Mouse (Mus musculus): ENCODE data around the gene Capzb.

The Capzb gene

GRCm38 (mm10) chr4:139192499-139193175 lies at the start of gene Capzb:
Gene Capzb (plus strand): TSS chr4:139192899.
- peak; percentile 97 to 98 for DNase-seq

DNA sequence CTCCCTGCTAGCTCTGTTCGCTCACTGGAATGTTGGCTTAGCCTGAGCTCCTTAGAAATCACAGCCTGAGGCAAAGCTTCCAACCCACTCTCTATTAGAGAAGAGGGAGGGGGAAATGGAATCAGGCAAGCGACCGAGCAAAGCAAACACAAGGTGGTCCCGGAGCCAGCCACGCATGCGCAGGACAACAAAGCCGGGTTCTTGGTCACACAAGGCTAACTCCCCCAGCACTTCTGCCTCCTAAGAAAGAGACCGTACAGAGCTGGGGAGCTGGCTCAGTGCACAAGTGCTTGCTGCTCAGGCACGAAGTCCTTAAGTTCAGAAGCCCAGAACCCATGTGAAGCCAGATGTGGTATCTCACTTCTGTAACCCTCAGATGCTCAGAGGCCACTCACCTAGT lies 49.7 kb upstream of the Capzb start:
- DNase-seq: no peak

DNA sequence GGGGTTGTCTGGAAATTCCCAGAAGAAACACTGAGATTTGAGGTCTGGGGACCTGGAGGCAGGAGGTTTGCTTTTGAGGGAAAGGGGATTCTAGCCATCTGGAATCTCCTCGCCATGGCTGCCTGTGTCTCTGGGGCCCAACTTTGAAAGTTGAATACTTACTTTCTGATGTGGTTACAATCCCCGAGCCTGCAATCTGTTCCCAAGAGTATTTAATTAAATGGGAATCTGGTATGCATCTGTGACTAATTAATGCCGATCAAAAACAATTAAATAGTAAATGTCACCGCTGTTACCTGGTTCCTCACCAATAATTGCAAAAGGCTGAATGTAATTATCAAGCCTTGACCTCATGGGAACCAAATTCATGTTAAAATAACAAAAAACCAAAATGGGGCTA lies 48.1 kb upstream of the Capzb start:
- DNase-seq: no peak

GRCm38 (mm10) chr4:139145156-139145555 lies 47.5 kb upstream of the Capzb start:
- DNase-seq: no peak

DNA sequence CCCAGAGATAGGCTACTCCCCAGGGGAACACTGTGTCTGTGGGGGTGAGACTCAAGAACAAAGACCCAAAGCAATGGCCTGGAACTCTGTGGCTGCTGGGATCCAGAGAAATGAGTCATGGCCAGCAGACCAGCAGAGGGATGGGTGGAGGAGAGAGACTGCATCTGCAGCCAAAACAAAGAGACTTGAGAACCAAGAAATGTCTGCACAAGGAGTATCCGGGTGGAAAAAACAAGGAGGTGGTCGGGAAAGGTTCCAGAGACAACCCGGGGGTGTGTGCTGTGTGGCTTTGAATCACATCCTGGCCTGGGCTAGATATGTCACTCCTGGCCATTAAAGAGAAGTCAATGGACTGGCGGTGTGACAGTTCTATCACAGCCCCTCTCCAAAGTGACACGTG lies 45.9 kb upstream of the Capzb start:
- DNase-seq: peak in 1 of 2 experiments; percentile 39

GRCm38 (mm10) chr4:139151370-139151769 lies 41.3 kb upstream of the Capzb start:
- DNase-seq: no peak

DNA sequence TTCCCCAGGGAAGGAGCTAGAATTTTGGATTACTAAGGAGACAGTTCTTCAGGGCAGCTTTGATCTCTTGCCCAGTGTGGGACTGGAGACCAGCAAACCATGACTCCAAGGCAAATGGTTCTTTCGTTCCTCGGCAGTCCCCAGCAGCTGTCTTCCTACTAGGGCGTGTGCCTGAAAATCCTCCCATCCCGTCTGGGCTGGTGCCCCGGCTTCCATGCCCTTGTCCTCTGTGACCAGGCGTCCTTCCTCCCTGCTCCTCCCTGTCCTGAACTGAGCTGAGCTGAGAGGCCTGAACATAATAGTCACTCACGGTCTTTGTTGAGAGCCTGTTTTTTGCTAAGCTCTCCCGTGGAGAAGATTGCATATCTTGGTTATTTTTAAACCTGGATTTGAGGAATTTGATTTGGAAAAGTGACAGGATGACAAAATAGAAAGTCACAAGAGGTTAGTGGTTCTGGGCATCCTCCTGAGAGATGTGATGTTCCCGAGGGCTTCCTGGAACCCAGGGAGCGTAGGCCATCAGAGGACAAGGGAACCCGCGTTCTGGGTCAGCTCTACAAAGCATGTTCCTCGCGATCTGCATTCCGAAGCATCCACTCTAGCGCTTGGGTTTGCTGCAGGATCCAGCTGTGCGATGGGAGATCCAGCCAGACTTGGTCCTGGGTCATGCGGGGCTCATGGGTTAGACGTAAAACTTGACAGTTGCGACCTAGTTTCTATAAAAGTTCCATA lies 38.0 kb upstream of the Capzb start:
- peak in 1 of 2 experiments; percentile 53 for DNase-seq

GRCm38 (mm10) chr4:139156538-139156937 lies 36.2 kb upstream of the Capzb start:
- DNase-seq: no peak

GRCm38 (mm10) chr4:139158350-139158749 lies 34.3 kb upstream of the Capzb start:
- peak; percentile 26 to 46 for DNase-seq

- no peak for DNase-seq
Measured at GRCm38 (mm10) chr4:139161076-139161475, 31.6 kb upstream of the Capzb start.

- DNase-seq: no peak
Measured at GRCm38 (mm10) chr4:139164082-139164481, 28.6 kb upstream of the Capzb start.

DNA sequence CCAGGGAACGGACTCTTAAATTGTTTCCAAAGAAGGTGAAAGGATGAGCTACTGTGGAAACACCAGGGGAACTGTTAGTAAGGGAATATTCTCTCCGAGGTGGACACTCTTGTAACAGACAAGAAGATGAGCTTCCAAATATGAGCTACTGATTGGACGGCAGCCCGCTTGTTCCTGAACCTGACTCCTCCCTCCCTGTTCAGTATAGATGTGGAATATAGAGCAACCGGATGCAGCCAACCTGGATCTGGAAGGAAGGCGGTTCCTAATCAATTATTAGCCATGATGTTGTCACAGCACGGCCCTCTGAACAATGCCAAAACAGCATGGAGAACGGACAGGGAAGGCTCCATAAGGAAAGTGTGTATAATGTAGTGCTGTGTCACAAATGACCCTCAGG lies 27.4 kb upstream of the Capzb start:
- no peak for DNase-seq

DNA sequence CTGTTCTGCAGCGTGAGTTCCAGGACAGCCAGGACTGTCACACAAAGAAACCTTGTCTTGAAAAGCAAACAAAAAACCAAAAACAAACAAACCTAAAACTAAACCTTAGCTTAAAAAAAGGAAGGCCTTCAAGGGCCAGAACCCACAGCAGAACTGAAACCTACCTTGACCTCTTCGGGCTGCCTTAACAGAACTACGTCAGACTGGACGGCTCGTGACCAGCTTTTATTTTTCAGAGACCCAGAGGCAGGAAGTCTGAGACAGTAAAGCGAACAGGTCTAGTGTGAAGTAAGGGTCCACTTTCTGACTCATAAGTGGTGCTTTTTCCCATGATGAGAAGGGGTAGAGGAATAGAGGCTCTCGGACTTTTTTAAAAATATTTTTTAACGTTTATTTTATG lies 26.5 kb upstream of the Capzb start:
- DNase-seq: no peak

- DNase-seq: no peak
Measured at GRCm38 (mm10) chr4:139167107-139167506, 25.6 kb upstream of the Capzb start.

- peak; percentile 73 to 84 for DNase-seq
Measured at GRCm38 (mm10) chr4:139168985-139169747, 23.5 kb upstream of the Capzb start.

- DNase-seq: no peak
Measured at GRCm38 (mm10) chr4:139169748-139170279, 22.9 kb upstream of the Capzb start.

- peak in 1 of 2 experiments; percentile 79 for DNase-seq
Measured at GRCm38 (mm10) chr4:139175061-139175971, 17.4 kb upstream of the Capzb start.

- peak in 1 of 2 experiments; percentile 72 for DNase-seq
Measured at GRCm38 (mm10) chr4:139176023-139176422, 16.7 kb upstream of the Capzb start.

- DNase-seq: no peak
Measured at GRCm38 (mm10) chr4:139177921-139178320, 14.8 kb upstream of the Capzb start.

DNA sequence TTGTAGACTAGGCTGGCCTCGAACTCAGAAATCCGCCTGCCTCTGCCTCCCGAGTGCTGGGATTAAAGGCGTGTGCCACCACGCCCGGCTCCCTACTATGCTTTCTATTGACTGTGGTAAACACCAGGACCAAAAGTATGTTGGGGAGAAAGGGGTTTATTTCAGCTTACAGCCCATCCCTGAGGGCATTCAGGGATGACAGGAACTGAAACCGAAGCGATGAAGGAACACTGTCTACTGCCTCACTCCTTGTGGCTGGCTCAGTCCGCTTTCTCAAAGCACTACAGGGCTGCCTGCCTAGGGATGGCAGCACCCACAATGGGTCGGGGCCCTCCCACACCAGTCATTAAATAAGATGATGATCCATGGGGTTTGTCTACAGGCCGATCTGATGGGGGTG lies 14.3 kb upstream of the Capzb start:
- no peak for DNase-seq

DNA sequence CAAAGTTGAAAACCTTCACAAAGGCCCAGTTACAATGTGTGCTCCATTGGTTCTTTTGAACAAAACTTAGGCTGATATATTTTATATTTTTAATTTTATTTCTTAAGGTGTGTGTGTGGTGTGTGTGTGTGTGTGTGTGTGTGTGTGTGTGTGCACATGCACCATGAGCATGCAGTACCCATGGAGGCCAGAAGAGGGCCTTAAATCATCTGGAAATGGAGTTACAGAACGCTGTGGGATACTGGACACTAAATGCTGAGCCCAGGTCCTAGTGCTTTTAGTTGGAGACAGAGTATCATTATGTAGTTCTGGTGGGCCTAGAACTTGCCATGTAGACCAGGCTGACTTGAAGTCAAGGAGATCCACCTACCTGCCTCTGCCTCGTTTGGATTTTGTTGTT lies 13.5 kb upstream of the Capzb start:
- DNase-seq: no peak
